Mouse (Mus musculus) erythroblast, embryonic 14.5 days (primary cell): Measurements from ENCODE around the gene 4921507P07Rik. TPM values are rescaled to one million over a fixed set of nuclear protein-coding genes. Genes with fewer than 3 reads are reported as not detected.

Source experiments
- H3K27me3 ChIP-seq: 2 replicates; pipeline ENCODE4 v1.6.1; 2012; ENCODE audit warnings: inconsistent platforms; ENCODE audit not compliant: control insufficient read depth
- H3K36me3 ChIP-seq: 2 replicates; pipeline ENCODE4 v1.6.1; 2012; ENCODE audit warnings: mild to moderate bottlenecking, inconsistent platforms; ENCODE audit not compliant: control insufficient read depth
- H3K4me1 ChIP-seq: 2 replicates; pipeline ENCODE4 v1.6.1; 2012; ENCODE audit warnings: inconsistent platforms; ENCODE audit not compliant: control insufficient read depth
- H3K4me3 ChIP-seq: replicated peaks from 2 replicates; pipeline ENCODE3; 2012; ENCODE audit warnings: moderate library complexity, mild to moderate bottlenecking, inconsistent platforms
- H3K9me3 ChIP-seq: 2 replicates; pipeline ENCODE4 v1.6.1; 2012; ENCODE audit warnings: low read length, inconsistent platforms, mixed read lengths; ENCODE audit not compliant: control insufficient read depth
- GATA1 ChIP-seq: IDR thresholded peaks from 2 replicates; pipeline ENCODE4 v1.6.1; 2012; ENCODE audit warnings: low read length, inconsistent platforms, mixed read lengths
- TAL1 ChIP-seq: IDR thresholded peaks from 3 replicates; pipeline ENCODE4 v1.6.1; 2012; ENCODE audit warnings: low read length, inconsistent platforms, mixed read lengths
- polyA plus RNA-seq: library from polyadenylated mRNA; stranded (reverse); fragments of >175 nt; gene quantifications from 2 replicates; pipeline ENCODE4 v1.2.3, GENCODE M21; 2012

The 4921507P07Rik gene
- polyA plus RNA-seq, 1 experiment = not detected

- H3K27me3 ChIP-seq = no peaks in the 10 kb centered on the region
- no peaks in the 10 kb centered on the region for H3K9me3 ChIP-seq
- no peaks in the 10 kb centered on the region; the same call in 1 of the 2 replicates for H3K4me1 ChIP-seq
- no peaks in the 10 kb centered on the region for H3K36me3 ChIP-seq
- H3K4me3 ChIP-seq = no peak overlapping the region
- no peak for TF ChIP-seq TAL1
- TF ChIP-seq GATA1 = no peak
Observed at GRCm38 (mm10) chr6:50545412-50546043, 50.9 kb downstream of the 4921507P07Rik start.

GRCm38 (mm10) chr6:50542535-50542934, 53.9 kb downstream of the 4921507P07Rik start:
- no peak overlapping the region for H3K4me3 ChIP-seq
- H3K27me3 ChIP-seq = no peaks in the 10 kb centered on the region
- H3K36me3 ChIP-seq = no peaks in the 10 kb centered on the region
- no peaks in the 10 kb centered on the region for H3K9me3 ChIP-seq
- H3K4me1 ChIP-seq = no peaks in the 10 kb centered on the region; the same call in 1 of the 2 replicates
- TF ChIP-seq TAL1 (no peak), GATA1 (no peak)

DNA sequence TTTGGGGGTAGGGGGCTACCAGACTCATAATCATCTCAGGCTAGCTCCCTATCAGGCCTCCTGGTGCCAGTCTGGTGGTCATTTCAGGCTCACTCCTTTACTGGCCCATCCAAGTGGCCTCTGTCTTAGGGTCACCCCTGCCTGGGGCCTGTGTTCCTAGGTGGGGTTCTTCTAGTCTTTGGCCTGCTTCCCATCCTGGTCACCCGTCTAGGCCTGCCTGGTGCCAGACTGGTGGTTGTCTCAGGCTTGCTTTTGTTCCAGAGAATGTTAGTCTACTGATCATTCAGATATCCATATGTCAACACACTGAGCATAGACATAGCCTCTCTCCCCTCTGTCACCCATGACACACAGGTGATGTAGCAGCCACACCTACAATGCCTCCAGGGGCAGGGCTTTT, 56.8 kb downstream of the 4921507P07Rik start:
- H3K4me3 ChIP-seq = no peak overlapping the region
- H3K4me1 ChIP-seq = no peaks in the 10 kb centered on the region
- H3K27me3 ChIP-seq = no peaks in the 10 kb centered on the region
- H3K36me3 ChIP-seq = no peaks in the 10 kb centered on the region
- no peaks in the 10 kb centered on the region for H3K9me3 ChIP-seq
- TF ChIP-seq GATA1 (no peak), TAL1 (no peak)

- no peaks in the 10 kb centered on the region for H3K9me3 ChIP-seq
- no peak for TF ChIP-seq TAL1
- no peaks in the 10 kb centered on the region for H3K4me1 ChIP-seq
- H3K27me3 ChIP-seq = no peaks in the 10 kb centered on the region
- no peaks in the 10 kb centered on the region for H3K36me3 ChIP-seq
- no peak overlapping the region for H3K4me3 ChIP-seq
Observed at GRCm38 (mm10) chr6:50536461-50536892, 60.0 kb downstream of the 4921507P07Rik start.

DNA sequence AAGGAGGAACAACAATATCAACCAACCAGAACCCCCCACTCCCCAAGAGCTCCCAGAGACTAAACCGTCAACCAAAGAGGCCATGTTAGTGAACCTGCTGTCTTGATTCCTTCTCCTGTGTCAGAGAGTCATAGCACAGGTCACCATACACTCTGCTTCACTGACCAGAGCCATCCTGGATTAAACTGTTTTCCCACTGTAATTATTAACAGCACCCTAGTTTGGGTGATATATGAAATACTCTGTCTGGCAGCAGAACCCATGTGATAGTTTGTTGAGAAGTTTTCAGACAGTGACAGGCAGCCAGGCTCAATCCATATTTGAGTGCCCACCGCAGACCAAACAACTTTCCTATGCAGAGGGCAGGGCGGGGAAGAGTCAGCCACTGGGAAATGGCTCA, 61.1 kb downstream of the 4921507P07Rik start:
- H3K4me1 ChIP-seq = no peaks in the 10 kb centered on the region
- H3K36me3 ChIP-seq = no peaks in the 10 kb centered on the region
- no peak for TF ChIP-seq GATA1
- TF ChIP-seq TAL1 = no peak

GRCm38 (mm10) chr6:50531920-50532319, 64.5 kb downstream of the 4921507P07Rik start:
- no peaks in the 10 kb centered on the region for H3K4me1 ChIP-seq
- no peak overlapping the region for H3K4me3 ChIP-seq
- no peaks in the 10 kb centered on the region for H3K36me3 ChIP-seq
- TF ChIP-seq GATA1 (no peak), TAL1 (no peak)
- H3K27me3 ChIP-seq = no peaks in the 10 kb centered on the region
- H3K9me3 ChIP-seq = no peaks in the 10 kb centered on the region

More for the DNA sequence above, 61.1 kb downstream of the 4921507P07Rik start:
- Histone ChIP-seq H3K4me3 (no peak overlapping the region), H3K27me3 (no peaks in the 10 kb centered on the region), H3K9me3 (no peaks in the 10 kb centered on the region)

- Histone ChIP-seq H3K36me3 (no peaks in the 10 kb centered on the region), H3K4me1 (no peaks in the 10 kb centered on the region)
Observed at GRCm38 (mm10) chr6:50531003-50531402, 65.4 kb downstream of the 4921507P07Rik start.

GRCm38 (mm10) chr6:50529194-50529593, 67.2 kb downstream of the 4921507P07Rik start:
- no peaks in the 10 kb centered on the region for H3K4me1 ChIP-seq
- H3K9me3 ChIP-seq = no peaks in the 10 kb centered on the region
- H3K36me3 ChIP-seq = no peaks in the 10 kb centered on the region
- TF ChIP-seq GATA1 (no peak), TAL1 (no peak)
- no peak overlapping the region for H3K4me3 ChIP-seq
- H3K27me3 ChIP-seq = no peaks in the 10 kb centered on the region

More at GRCm38 (mm10) chr6:50531003-50531402, 65.4 kb downstream of the 4921507P07Rik start:
- H3K9me3 ChIP-seq = no peaks in the 10 kb centered on the region
- H3K4me3 ChIP-seq = no peak overlapping the region
- H3K27me3 ChIP-seq = no peaks in the 10 kb centered on the region
- no peak for TF ChIP-seq TAL1

DNA sequence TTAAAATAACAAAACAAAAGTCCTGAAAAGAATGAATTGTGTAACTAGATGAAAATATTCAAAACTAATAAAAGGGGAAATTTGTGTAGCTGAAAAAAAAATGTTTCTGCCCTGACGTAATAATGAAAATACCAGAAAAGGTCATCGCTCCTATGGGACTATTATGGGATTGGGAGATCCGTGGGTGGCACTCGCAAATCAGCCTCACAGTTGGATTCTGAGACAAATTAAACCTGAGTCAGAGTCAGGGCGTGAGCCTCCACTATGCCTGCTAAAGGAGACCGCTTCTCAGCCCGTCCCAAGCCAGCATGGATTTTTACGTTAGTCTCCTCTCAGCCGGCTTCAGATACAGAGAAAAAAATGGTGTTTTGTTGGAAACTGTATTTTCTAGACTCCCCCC, 69.0 kb downstream of the 4921507P07Rik start:
- no peak overlapping the region for H3K4me3 ChIP-seq
- no peaks in the 10 kb centered on the region for H3K36me3 ChIP-seq
- no peaks in the 10 kb centered on the region for H3K9me3 ChIP-seq
- no peaks in the 10 kb centered on the region for H3K27me3 ChIP-seq
- TF ChIP-seq GATA1 (no peak), TAL1 (no peak)
- no peaks in the 10 kb centered on the region for H3K4me1 ChIP-seq

DNA sequence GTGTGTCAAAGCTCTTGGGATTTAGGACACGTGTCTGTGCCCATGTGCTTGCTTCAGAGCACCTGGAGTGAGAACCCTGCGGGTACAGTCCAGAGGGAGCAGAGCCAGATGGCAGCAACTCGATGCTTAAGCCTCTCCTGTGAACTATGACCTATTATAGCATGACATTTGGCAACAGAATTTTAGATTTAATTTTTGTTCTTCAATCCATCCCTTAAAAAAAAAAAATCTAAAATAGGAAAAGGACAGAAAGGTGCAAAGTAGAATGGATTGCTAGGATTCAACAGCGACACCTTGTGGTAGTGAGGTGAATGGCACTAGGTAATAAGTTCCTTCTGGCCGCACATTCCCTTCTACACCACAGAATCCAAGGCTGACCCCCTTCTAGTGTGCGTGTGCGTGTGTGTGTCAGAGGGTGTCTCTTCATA, 69.8 kb downstream of the 4921507P07Rik start:
- Histone ChIP-seq H3K9me3 (no peaks in the 10 kb centered on the region), H3K4me1 (no peaks in the 10 kb centered on the region), H3K4me3 (no peak overlapping the region), H3K27me3 (no peaks in the 10 kb centered on the region), H3K36me3 (no peaks in the 10 kb centered on the region)
- TF ChIP-seq TAL1 (no peak), GATA1 (no peak)
